Mouse (Mus musculus) megakaryocyte-erythroid progenitor cell, adult 5 weeks (primary cell): ENCODE data around the gene Csrnp3. TPM values are rescaled to one million over a fixed set of nuclear protein-coding genes. Genes with fewer than 3 reads are reported as not detected.

Source experiments
- polyA plus RNA-seq: library from polyadenylated mRNA; stranded (reverse); fragments of >175 nt; gene quantifications from 2 replicates; pipeline ENCODE4 v1.2.3, GENCODE M21; 2012

Csrnp3 gene
- not detected in 2 replicates for polyA plus RNA-seq

GRCm38 (mm10) chr2:65845551-65845950 lies at the start of gene Csrnp3:
Gene Csrnp3 (plus strand): TSS chr2:65845767.

Other genes with a start within 250 kb of the Csrnp3 start
- not detected in 2 replicates for gene Scn2a, start 225.0 kb upstream of the Csrnp3 start, polyA plus RNA-seq